Comparison of ENCODE assay signal across 8 mouse cellular contexts in genomic region chr3:84038981-84039645, GRCm38 (mm10). TPM values are rescaled to one million over a fixed set of nuclear protein-coding genes. Genes with fewer than 3 reads are reported as not detected.
DNase-seq lines count a peak whose midpoint lies in the region; ATAC-seq and TF ChIP-seq lines count a peak whose summit lies in the region.

No protein-coding gene starts in this region.

- no peaks in the 10 kb centered on the region for H3K27me3 ChIP-seq in embryonic facial prominence, embryonic 12.5 days
- H3K27me3 ChIP-seq in heart, embryonic 10.5 days (ENCODE audit: insufficient read depth, poor library complexity, severe bottlenecking) = no peaks in the 10 kb centered on the region
- no peaks in the 10 kb centered on the region for H3K27me3 ChIP-seq in liver, embryonic 14.5 days (ENCODE audit: control insufficient read depth, insufficient read depth, low read length)
- no peaks in the 10 kb centered on the region for H3K27me3 ChIP-seq in myocyte (ENCODE audit: control insufficient read depth, insufficient read depth, insufficient read length)
- H3K27me3 ChIP-seq in stomach, embryonic 14.5 days (ENCODE audit: control insufficient read depth, insufficient read depth, low read length) = no peaks in the 10 kb centered on the region

- peak overlapping the region; percentile 94 for H3K27ac ChIP-seq in embryonic facial prominence, embryonic 12.5 days
- H3K27ac ChIP-seq in heart, embryonic 10.5 days = peak overlapping the region; percentile 99
- peak overlapping the region; percentile 81 for H3K27ac ChIP-seq in liver, embryonic 14.5 days
- H3K27ac ChIP-seq in stomach, embryonic 14.5 days (ENCODE audit: low read length) = peak overlapping the region; percentile 92

- no peak for TF ChIP-seq CTCF in liver, embryonic 14.5 days (IDR thresholded peaks at IDR 0.05; ENCODE audit: low read depth)

- peak overlapping the region; percentile 94 for H3K9ac ChIP-seq in embryonic facial prominence, embryonic 12.5 days
- peak overlapping the region; percentile 97 for H3K9ac ChIP-seq in liver, embryonic 14.5 days (replicated peaks)
- H3K9ac ChIP-seq in stomach, embryonic 14.5 days (replicated peaks; ENCODE audit: low read depth, low read length) = peak overlapping the region; percentile 79

- peak overlapping the region; percentile 86 for H3K4me2 ChIP-seq in embryonic facial prominence, embryonic 12.5 days (replicated peaks)
- H3K4me2 ChIP-seq in liver, embryonic 14.5 days (ENCODE audit: low read depth) = peak overlapping the region; percentile 100
- peak overlapping the region; percentile 75 for H3K4me2 ChIP-seq in myocyte (ENCODE audit: low read depth)
- H3K4me2 ChIP-seq in stomach, embryonic 14.5 days (replicated peaks; ENCODE audit: low read depth, low read length) = peak overlapping the region; percentile 90

- no peak for TF ChIP-seq POLR2A in myocyte (IDR thresholded peaks at IDR 0.05; ENCODE audit: insufficient read length, low read depth)

- H3K4me3 ChIP-seq in embryonic facial prominence, embryonic 12.5 days = peak overlapping the region; percentile 93
- H3K4me3 ChIP-seq in heart, embryonic 10.5 days = peak overlapping the region; percentile 95
- peak overlapping the region; percentile 87 to 98 for H3K4me3 ChIP-seq in liver, embryonic 14.5 days (ENCODE audit: insufficient read depth in 1 of 2, low read depth in 2 of 2, low read length in 2 of 2)
- H3K4me3 ChIP-seq in myocyte = peak overlapping the region; percentile 65
- peak overlapping the region; percentile 73 for H3K4me3 ChIP-seq in stomach, embryonic 14.5 days (ENCODE audit: low read depth, low read length)

- H3K4me1 ChIP-seq in embryonic facial prominence, embryonic 12.5 days = peaks cover 22% of the 10 kb centered on the region
- peaks cover 18% of the 10 kb centered on the region for H3K4me1 ChIP-seq in heart, embryonic 10.5 days
- H3K4me1 ChIP-seq in liver, embryonic 14.5 days (replicated peaks; ENCODE audit: control insufficient read depth in 2 of 2, insufficient read depth in 2 of 2, low read length in 1 of 2) = peaks cover 50 to 52% of the 10 kb centered on the region in 2 experiments
- peaks cover 10% of the 10 kb centered on the region for H3K4me1 ChIP-seq in stomach, embryonic 14.5 days (ENCODE audit: control insufficient read depth, insufficient read depth, low read length)

- DNase-seq in CD4-positive, CD25-positive, alpha-beta regulatory T cell, adult 2 months (ENCODE audit: low read depth, low spot score) = peak; percentile 63
- peak; percentile 37 for DNase-seq in adrenal gland, adult 8-10 months
- DNase-seq in heart, embryonic 10.5 days (ENCODE audit: low spot score) = peak; percentile 81
- DNase-seq in kidney, adult 8-10 months = peak; percentile 57 to 60
- DNase-seq in liver, embryonic 14.5 days (ENCODE audit: low read depth in 3 of 3, low spot score in 3 of 3) = peak in 1 of 3 experiments; percentile 40

- under 1% methylated on average over 42 of the region's 42 CpGs for WGBS in embryonic facial prominence, embryonic 12.5 days
- WGBS in heart, embryonic 10.5 days = under 1% methylated on average over 42 of the region's 42 CpGs
- under 1% methylated on average over 42 of the region's 42 CpGs for WGBS in liver, embryonic 14.5 days (ENCODE audit: insufficient replicate concordance)
- WGBS in stomach, embryonic 14.5 days = under 1% methylated on average over 42 of the region's 42 CpGs

- peaks cover 3% of the 10 kb centered on the region for H3K79me2 ChIP-seq in myocyte (ENCODE audit: control insufficient read depth, insufficient read depth)

- 0 out of 2 replicates have a peak, but pooled peaks cover 4% of the 10 kb centered on the region for H3K36me3 ChIP-seq in embryonic facial prominence, embryonic 12.5 days
- 0 out of 2 replicates have a peak, but pooled peaks cover 3% of the 10 kb centered on the region for H3K36me3 ChIP-seq in heart, embryonic 10.5 days
- H3K36me3 ChIP-seq in liver, embryonic 14.5 days (replicated peaks; ENCODE audit: control insufficient read depth, insufficient read depth, low read depth) = no peaks in the 10 kb centered on the region; the same call in 1 of the 2 replicates
- peaks cover 4% of the 10 kb centered on the region for H3K36me3 ChIP-seq in myocyte (ENCODE audit: control insufficient read depth, insufficient read depth)
- H3K36me3 ChIP-seq in stomach, embryonic 14.5 days (ENCODE audit: control insufficient read depth, insufficient read depth, low read length) = no peaks in the 10 kb centered on the region; the same call in 1 of the 2 replicates

- no peaks in the 10 kb centered on the region for H3K9me3 ChIP-seq in embryonic facial prominence, embryonic 12.5 days
- no peaks in the 10 kb centered on the region for H3K9me3 ChIP-seq in heart, embryonic 10.5 days
- no peaks in the 10 kb centered on the region for H3K9me3 ChIP-seq in liver, embryonic 14.5 days (ENCODE audit: control insufficient read depth, low read length)
- no peaks in the 10 kb centered on the region for H3K9me3 ChIP-seq in stomach, embryonic 14.5 days (ENCODE audit: control insufficient read depth, low read depth, low read length)

- ATAC-seq in embryonic facial prominence, embryonic 12.5 days (ENCODE audit: insufficient number of reproducible peaks, insufficient read depth, low FRiP score, low TSS enrichment) = peak; percentile 29; the same call in 1 of the 2 replicates
- ATAC-seq in liver, embryonic 14.5 days (ENCODE audit: insufficient read depth) = peak; percentile 4
- peak; percentile 43 for ATAC-seq in stomach, embryonic 14.5 days (ENCODE audit: insufficient number of reproducible peaks, insufficient read depth, low FRiP score, low read depth)

- H3ac ChIP-seq in myocyte (ENCODE audit: control insufficient read depth, insufficient read length) = peak overlapping the region; percentile 69

- no peak for TF ChIP-seq EP300 in liver, embryonic 14.5 days (IDR thresholded peaks at IDR 0.05; ENCODE audit: low read depth)

TF ChIP-seq in myocyte, 11 proteins besides CTCF, POLR2A, EP300 and RAD21:
- TF ChIP-seq E2F4 (IDR thresholded peaks at IDR 0.05; ENCODE audit: insufficient read depth) (no peak), TCF3 (IDR thresholded peaks at IDR 0.05; ENCODE audit: insufficient read length, low read depth) (no peak), USF1 (IDR thresholded peaks at IDR 0.05; ENCODE audit: low read depth) (peak; percentile 3), MAX (IDR thresholded peaks at IDR 0.05; ENCODE audit: low read depth) (no peak), MYOG (IDR thresholded peaks at IDR 0.05; ENCODE audit: control insufficient read depth in 1 of 3, insufficient read depth in 1 of 3, insufficient read length in 2 of 3, low read depth in 2 of 3) (peak in 1 of 3 experiments; percentile 12)

RNA-seq across cellular contexts. Expression of gene Tmem131l, which starts 0.9 kb away (rescaled TPM):
- 10 to 100 TPM; 37.3 to 56.8 (median 50.1) TPM for total RNA-seq in adrenal gland, adult 8-10 months (2022)
- polyA plus RNA-seq in embryonic facial prominence, embryonic 12.5 days (2016; fragmentation: Nextera tagmentation; extraction: Ambion mirVana) = 74.9 and 84.7 TPM in 2 replicates
- polyA plus RNA-seq in heart, embryonic 10.5 days (2016; fragmentation: Nextera tagmentation; extraction: Ambion mirVana) = 25.9 and 39.6 TPM in 2 replicates
- 17.9 and 18.9 TPM in 2 replicates for polyA plus RNA-seq in liver, embryonic 14.5 days (2012; rRNA removed)
- 24.5 and 25.3 TPM in 2 replicates for polyA plus RNA-seq in liver, embryonic 14.5 days (2014; fragmentation: Nextera tagmentation; extraction: Ambion mirVana)
- 11.0 TPM for polyA plus RNA-seq in myocyte (2012; fragmentation: generic; extraction: Trizol)
- polyA plus RNA-seq in stomach, embryonic 14.5 days (2014; fragmentation: Nextera tagmentation; extraction: Ambion mirVana) = 65.2 and 74.6 TPM in 2 replicates
